Mouse (Mus musculus): ENCODE measurements at regions not wholly inside any gene's neighbourhood (a gene's known extent, or its start where the extent isn't known, plus 50 kb on each side); places are given as distances from the start of the nearest gene placed in this dataset.

GRCm38 (mm10) chr1:13859723-13860122 lies 2233.4 kb downstream of the 4930444P10Rik start:
- Histone ChIP-seq H3K36me3 (ENCODE audit: control insufficient read depth, insufficient read depth, low read length) (no peaks in the 10 kb centered on the region), H3K27ac (ENCODE audit: low read length) (no peak overlapping the region), H3K9me3 (replicated peaks; ENCODE audit: control insufficient read depth, low read length) (no peaks in the 10 kb centered on the region), H3K27me3 (ENCODE audit: control insufficient read depth, insufficient read depth, low read length) (no peaks in the 10 kb centered on the region), H3K4me2 (ENCODE audit: low read depth, low read length) (no peak overlapping the region), H3K4me1 (ENCODE audit: control insufficient read depth, insufficient read depth, low read length) (no peaks in the 10 kb centered on the region), H3K9ac (ENCODE audit: low read length) (no peak overlapping the region), H3K4me3 (replicated peaks; ENCODE audit: low read length) (no peak overlapping the region)
- ATAC-seq (ENCODE audit: insufficient read depth, low FRiP score): no peak
- WGBS: 37% methylated on average over 3 of the region's 3 CpGs

GRCm38 (mm10) chr1:13858371-13859018 lies 2234.6 kb downstream of the 4930444P10Rik start:
- no peak for ATAC-seq (ENCODE audit: insufficient read depth, low FRiP score)

GRCm38 (mm10) chr1:13856998-13857397 lies 2236.1 kb downstream of the 4930444P10Rik start:
- Histone ChIP-seq H3K4me3 (replicated peaks; ENCODE audit: low read length) (no peak overlapping the region), H3K4me1 (ENCODE audit: control insufficient read depth, insufficient read depth, low read length) (no peaks in the 10 kb centered on the region), H3K36me3 (ENCODE audit: control insufficient read depth, insufficient read depth, low read length) (no peaks in the 10 kb centered on the region), H3K4me2 (ENCODE audit: low read depth, low read length) (no peak overlapping the region), H3K9ac (ENCODE audit: low read length) (no peak overlapping the region), H3K27me3 (ENCODE audit: control insufficient read depth, insufficient read depth, low read length) (no peaks in the 10 kb centered on the region), H3K9me3 (replicated peaks; ENCODE audit: control insufficient read depth, low read length) (no peaks in the 10 kb centered on the region), H3K27ac (ENCODE audit: low read length) (no peak overlapping the region)
- WGBS: 69% methylated on average over 2 of the region's 2 CpGs
- ATAC-seq (ENCODE audit: insufficient read depth, low FRiP score): no peak

More at GRCm38 (mm10) chr1:13858371-13859018, 2234.6 kb downstream of the 4930444P10Rik start:
- no peak overlapping the region for H3K9ac ChIP-seq (ENCODE audit: low read length)
- no peaks in the 10 kb centered on the region for H3K4me1 ChIP-seq (ENCODE audit: control insufficient read depth, insufficient read depth, low read length)
- H3K9me3 ChIP-seq (replicated peaks; ENCODE audit: control insufficient read depth, low read length): no peaks in the 10 kb centered on the region
- WGBS: 53% methylated on average over 6 of the region's 6 CpGs
- no peak overlapping the region for H3K4me2 ChIP-seq (ENCODE audit: low read depth, low read length)
- H3K36me3 ChIP-seq (ENCODE audit: control insufficient read depth, insufficient read depth, low read length): no peaks in the 10 kb centered on the region
- H3K4me3 ChIP-seq (replicated peaks; ENCODE audit: low read length): no peak overlapping the region
- no peak overlapping the region for H3K27ac ChIP-seq (ENCODE audit: low read length)
- H3K27me3 ChIP-seq (ENCODE audit: control insufficient read depth, insufficient read depth, low read length): no peaks in the 10 kb centered on the region

GRCm38 (mm10) chr1:13851144-13851543 lies 2242.0 kb downstream of the 4930444P10Rik start:
- no peak for ATAC-seq (ENCODE audit: insufficient read depth, low FRiP score)
- WGBS: 79% methylated on average over 5 of the region's 5 CpGs
- no peaks in the 10 kb centered on the region for H3K27me3 ChIP-seq (ENCODE audit: control insufficient read depth, insufficient read depth, low read length)
- H3K4me1 ChIP-seq (ENCODE audit: control insufficient read depth, insufficient read depth, low read length): no peaks in the 10 kb centered on the region
- H3K4me2 ChIP-seq (ENCODE audit: low read depth, low read length): no peak overlapping the region
- H3K27ac ChIP-seq (ENCODE audit: low read length): no peak overlapping the region
- no peak overlapping the region for H3K9ac ChIP-seq (ENCODE audit: low read length)
- no peak overlapping the region for H3K4me3 ChIP-seq (replicated peaks; ENCODE audit: low read length)
- H3K9me3 ChIP-seq (replicated peaks; ENCODE audit: control insufficient read depth, low read length): no peaks in the 10 kb centered on the region
- H3K36me3 ChIP-seq (ENCODE audit: control insufficient read depth, insufficient read depth, low read length): no peaks in the 10 kb centered on the region

GRCm38 (mm10) chr1:13849071-13849470 lies 2244.1 kb downstream of the 4930444P10Rik start:
- H3K4me1 ChIP-seq (ENCODE audit: control insufficient read depth, insufficient read depth, low read length): no peaks in the 10 kb centered on the region
- no peaks in the 10 kb centered on the region for H3K27me3 ChIP-seq (ENCODE audit: control insufficient read depth, insufficient read depth, low read length)
- ATAC-seq (ENCODE audit: insufficient read depth, low FRiP score): no peak
- H3K36me3 ChIP-seq (ENCODE audit: control insufficient read depth, insufficient read depth, low read length): no peaks in the 10 kb centered on the region
- H3K4me2 ChIP-seq (ENCODE audit: low read depth, low read length): no peak overlapping the region
- H3K9ac ChIP-seq (ENCODE audit: low read length): no peak overlapping the region
- WGBS: 77% methylated on average over 4 of the region's 4 CpGs
- no peak overlapping the region for H3K4me3 ChIP-seq (replicated peaks; ENCODE audit: low read length)
- H3K27ac ChIP-seq (ENCODE audit: low read length): no peak overlapping the region
- H3K9me3 ChIP-seq (replicated peaks; ENCODE audit: control insufficient read depth, low read length): no peaks in the 10 kb centered on the region

- H3K4me3 ChIP-seq (replicated peaks; ENCODE audit: low read length): no peak overlapping the region
- H3K27ac ChIP-seq (ENCODE audit: low read length): no peak overlapping the region
- ATAC-seq (ENCODE audit: insufficient read depth, low FRiP score): no peak
- no peak overlapping the region for H3K9ac ChIP-seq (ENCODE audit: low read length)
- no peaks in the 10 kb centered on the region for H3K36me3 ChIP-seq (ENCODE audit: control insufficient read depth, insufficient read depth, low read length)
- no peaks in the 10 kb centered on the region for H3K9me3 ChIP-seq (replicated peaks; ENCODE audit: control insufficient read depth, low read length)
- WGBS: 72% methylated on average over 15 of the region's 15 CpGs
- H3K27me3 ChIP-seq (ENCODE audit: control insufficient read depth, insufficient read depth, low read length): no peaks in the 10 kb centered on the region
- no peak overlapping the region for H3K4me2 ChIP-seq (ENCODE audit: low read depth, low read length)
- no peaks in the 10 kb centered on the region for H3K4me1 ChIP-seq (ENCODE audit: control insufficient read depth, insufficient read depth, low read length)
Observed at GRCm38 (mm10) chr1:13846336-13846865, 2246.7 kb downstream of the 4930444P10Rik start.

GRCm38 (mm10) chr1:13840309-13840622 lies 2252.9 kb downstream of the 4930444P10Rik start:
- no peak overlapping the region for H3K9ac ChIP-seq (ENCODE audit: low read length)
- H3K27me3 ChIP-seq (ENCODE audit: control insufficient read depth, insufficient read depth, low read length): no peaks in the 10 kb centered on the region
- WGBS: 94% methylated on average over 1 of the region's 1 CpGs
- H3K27ac ChIP-seq (ENCODE audit: low read length): no peak overlapping the region
- ATAC-seq (ENCODE audit: insufficient read depth, low FRiP score): no peak
- no peak overlapping the region for H3K4me2 ChIP-seq (ENCODE audit: low read depth, low read length)
- no peaks in the 10 kb centered on the region for H3K36me3 ChIP-seq (ENCODE audit: control insufficient read depth, insufficient read depth, low read length)
- no peak overlapping the region for H3K4me3 ChIP-seq (replicated peaks; ENCODE audit: low read length)
- H3K9me3 ChIP-seq (replicated peaks; ENCODE audit: control insufficient read depth, low read length): no peaks in the 10 kb centered on the region
- no peaks in the 10 kb centered on the region for H3K4me1 ChIP-seq (ENCODE audit: control insufficient read depth, insufficient read depth, low read length)

GRCm38 (mm10) chr1:13839619-13840308 lies 2253.4 kb downstream of the 4930444P10Rik start:
- no peak overlapping the region for H3K4me3 ChIP-seq (replicated peaks; ENCODE audit: low read length)
- H3K9ac ChIP-seq (ENCODE audit: low read length): no peak overlapping the region
- H3K36me3 ChIP-seq (ENCODE audit: control insufficient read depth, insufficient read depth, low read length): no peaks in the 10 kb centered on the region
- H3K27ac ChIP-seq (ENCODE audit: low read length): no peak overlapping the region
- WGBS: 66% methylated on average over 11 of the region's 11 CpGs
- ATAC-seq (ENCODE audit: insufficient read depth, low FRiP score): no peak
- H3K4me1 ChIP-seq (ENCODE audit: control insufficient read depth, insufficient read depth, low read length): no peaks in the 10 kb centered on the region
- no peak overlapping the region for H3K4me2 ChIP-seq (ENCODE audit: low read depth, low read length)
- no peaks in the 10 kb centered on the region for H3K9me3 ChIP-seq (replicated peaks; ENCODE audit: control insufficient read depth, low read length)
- H3K27me3 ChIP-seq (ENCODE audit: control insufficient read depth, insufficient read depth, low read length): no peaks in the 10 kb centered on the region
